Mouse (Mus musculus) brain, embryonic 14.5 days (tissue): ENCODE data around the gene Tram2.

ENCODE experiments used
- CTCF ChIP-seq: fragments of 200-500 bp; IDR thresholded peaks from 2 replicates; pipeline ENCODE4 v1.5.1; 2012; ENCODE audit warnings: inconsistent platforms, mild to moderate bottlenecking, moderate library complexity, borderline replicate concordance; ENCODE audit not compliant: insufficient read depth, insufficient read length; ENCODE audit errors: extremely low read depth
- POLR2A ChIP-seq: fragments of 200-500 bp; IDR thresholded peaks from 2 replicates; pipeline ENCODE4 v1.6.1; 2012; ENCODE audit warnings: mild to moderate bottlenecking, inconsistent platforms, borderline replicate concordance; ENCODE audit not compliant: poor library complexity, insufficient read depth, insufficient read length, severe bottlenecking; ENCODE audit errors: extremely low read depth

DNA sequence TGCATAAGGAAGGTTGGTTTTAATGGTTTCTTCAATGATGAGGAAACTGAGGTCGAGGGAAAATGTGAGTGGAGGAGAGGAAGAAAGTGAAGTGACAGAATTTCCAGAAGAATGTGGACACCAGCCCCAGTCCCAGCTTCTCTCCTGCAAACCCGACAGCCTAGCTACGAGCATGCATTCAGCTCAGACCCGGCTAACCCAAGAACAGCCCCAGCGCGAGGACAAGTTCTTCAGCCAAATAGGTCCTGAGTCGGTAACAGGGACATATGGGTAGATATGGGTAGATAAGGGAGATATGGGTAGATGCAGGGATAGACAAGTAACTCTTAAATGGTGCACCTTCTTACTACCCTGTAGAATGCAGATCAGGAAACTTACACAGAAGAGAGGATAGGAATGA lies 1.4 kb downstream of the Tram2 start:
- TF ChIP-seq POLR2A (no peak), CTCF (no peak)
